Mouse (Mus musculus) liver, postnatal 0 days (tissue): ENCODE results near the gene Slc16a2.

ENCODE experiments used
- CTCF ChIP-seq: sonication (generic); IDR thresholded peaks from 2 replicates; pipeline ENCODE4 v1.5.1; 2016; ENCODE audit warnings: antibody characterized with exemption, low read depth
- EP300 ChIP-seq: IDR thresholded peaks from 2 replicates; pipeline ENCODE4 v1.6.1; 2016; ENCODE audit warnings: antibody characterized with exemption, low read depth, mild to moderate bottlenecking

DNA sequence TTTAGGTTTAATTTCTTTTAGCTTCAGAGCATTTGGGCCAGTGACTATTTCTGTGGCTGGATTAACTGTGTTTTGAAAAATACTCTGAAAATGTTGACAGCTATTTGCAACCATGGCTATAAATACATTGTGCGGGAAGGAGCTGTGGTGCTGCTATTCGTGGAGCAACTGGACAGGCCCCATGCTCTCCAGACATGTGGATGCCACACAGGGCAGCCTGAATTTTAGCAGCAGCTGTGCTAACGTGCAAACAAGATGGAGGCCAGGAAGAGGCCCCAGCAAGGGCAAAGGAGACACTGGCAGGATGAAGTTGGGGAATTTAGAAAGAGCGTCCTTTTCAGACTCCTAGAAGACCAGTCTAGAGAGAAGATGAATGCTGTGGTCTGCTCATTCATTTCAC, 15.4 kb downstream of the Slc16a2 start:
- TF ChIP-seq CTCF (no peak), EP300 (no peak)
